Mouse (Mus musculus) forebrain, embryonic 15.5 days (tissue): ENCODE measurements at regions not wholly inside any gene's neighbourhood (a gene's known extent, or its start where the extent isn't known, plus 50 kb on each side); places are given as distances from the start of the nearest gene placed in this dataset.
"Not testable (repeated sequence)": the region's sequence is repeated elsewhere in the genome, so short reads cannot be mapped to it uniquely, and the experiment has no call there.

Experiments used
- ATAC-seq: fragments of 200-750 bp; cut with Nextera tagmentation; replicated peaks from 2 replicates; pipeline ENCODE4 v1.8.0; 2017; ENCODE audit warnings: mild to moderate bottlenecking, moderate TSS enrichment, moderate library complexity
- H3K27ac ChIP-seq: fragments of 300-500 bp; sonication (generic); replicated peaks from 2 replicates; pipeline ENCODE4 v1.5.1; 2015; ENCODE audit warnings: mild to moderate bottlenecking, inconsistent platforms
- H3K27me3 ChIP-seq: fragments of 300-500 bp; sonication (generic); 2 replicates; pipeline ENCODE4 v1.6.1; 2015; ENCODE audit warnings: inconsistent platforms
- H3K36me3 ChIP-seq: fragments of 300-500 bp; sonication (generic); 2 replicates; pipeline ENCODE4 v1.6.1; 2015; ENCODE audit warnings: mild to moderate bottlenecking, inconsistent platforms
- H3K4me1 ChIP-seq: fragments of 300-500 bp; sonication (generic); 2 replicates; pipeline ENCODE4 v1.6.1; 2015; ENCODE audit warnings: inconsistent platforms
- H3K4me2 ChIP-seq: fragments of 300-500 bp; sonication (generic); replicated peaks from 2 replicates; pipeline ENCODE4 v1.6.1; 2015; ENCODE audit warnings: mild to moderate bottlenecking, inconsistent platforms
- H3K4me3 ChIP-seq: fragments of 300-500 bp; sonication (generic); 2 replicates; pipeline ENCODE4 v1.5.1; 2015; ENCODE audit warnings: mild to moderate bottlenecking, inconsistent platforms
- H3K9ac ChIP-seq: fragments of 300-500 bp; sonication (generic); replicated peaks from 2 replicates; pipeline ENCODE4 v1.6.1; 2015; ENCODE audit warnings: mild to moderate bottlenecking, inconsistent platforms
- H3K9me3 ChIP-seq: fragments of 300-500 bp; sonication (generic); 2 replicates; pipeline ENCODE4 v1.6.1; 2016; ENCODE audit warnings: inconsistent platforms
- WGBS: fragments of 180-500 bp; shearing (Covaris S2); methylation state at CpG from one replicate; pipeline ENCODE4 v1.1.7; 2015; ENCODE audit warnings: mixed read lengths; 5-methylcytosine and 5-hydroxymethylcytosine counted together

- H3K4me1 ChIP-seq, ATAC-seq, H3K36me3 ChIP-seq: not testable (repeated sequence)
These were observed 319.3 kb upstream of the Fign start for GRCm38 (mm10) chr2:64417129-64417528.

GRCm38 (mm10) chr2:64413846-64414245, 316.0 kb upstream of the Fign start:
- H3K4me2 ChIP-seq, result no peak overlapping the region
- no peaks in the 10 kb centered on the region for H3K27me3 ChIP-seq
- H3K9ac ChIP-seq, result no peak overlapping the region
- WGBS, result 87% methylated on average over 1 of the region's 1 CpGs
- H3K36me3 ChIP-seq, result no peaks in the 10 kb centered on the region
- H3K27ac ChIP-seq, result no peak overlapping the region
- H3K4me1 ChIP-seq, result no peaks in the 10 kb centered on the region
- no peak for ATAC-seq
- H3K9me3 ChIP-seq, result no peaks in the 10 kb centered on the region
- H3K4me3 ChIP-seq, result no peak overlapping the region

More at GRCm38 (mm10) chr2:64417129-64417528, 319.3 kb upstream of the Fign start:
- not testable (repeated sequence) for H3K27me3 ChIP-seq, H3K4me3 ChIP-seq, H3K4me2 ChIP-seq, H3K27ac ChIP-seq, H3K9me3 ChIP-seq, H3K9ac ChIP-seq

GRCm38 (mm10) chr2:64413263-64413662, 315.4 kb upstream of the Fign start:
- ATAC-seq, result no peak
- H3K4me1 ChIP-seq, result no peaks in the 10 kb centered on the region
- H3K9me3 ChIP-seq, result no peaks in the 10 kb centered on the region

GRCm38 (mm10) chr2:64395946-64396345, 298.1 kb upstream of the Fign start:
- Histone ChIP-seq H3K4me1 (peaks cover 19% of the 10 kb centered on the region), H3K27me3 (0 out of 2 replicates have a peak, but pooled peaks cover 3% of the 10 kb centered on the region), H3K4me3 (no peak overlapping the region), H3K36me3 (no peaks in the 10 kb centered on the region), H3K9ac (no peak overlapping the region), H3K4me2 (no peak overlapping the region), H3K27ac (no peak overlapping the region), H3K9me3 (no peaks in the 10 kb centered on the region)
- no peak for ATAC-seq
- WGBS, result 78% methylated on average over 4 of the region's 4 CpGs

More at GRCm38 (mm10) chr2:64413263-64413662, 315.4 kb upstream of the Fign start:
- H3K9ac ChIP-seq, result no peak overlapping the region
- no peak overlapping the region for H3K4me2 ChIP-seq
- no peak overlapping the region for H3K27ac ChIP-seq
- no peaks in the 10 kb centered on the region for H3K27me3 ChIP-seq
- no peak overlapping the region for H3K4me3 ChIP-seq
- H3K36me3 ChIP-seq, result no peaks in the 10 kb centered on the region

GRCm38 (mm10) chr2:64394619-64395294, 296.9 kb upstream of the Fign start:
- Histone ChIP-seq H3K27me3 (0 out of 2 replicates have a peak, but pooled peaks cover 3% of the 10 kb centered on the region), H3K9ac (no peak overlapping the region), H3K4me3 (no peak overlapping the region), H3K27ac (no peak overlapping the region), H3K4me1 (peaks cover 19% of the 10 kb centered on the region), H3K4me2 (peak overlapping the region; percentile 19), H3K36me3 (no peaks in the 10 kb centered on the region), H3K9me3 (no peaks in the 10 kb centered on the region)
- peak; percentile 83 for ATAC-seq
- 4% methylated on average over 11 of the region's 11 CpGs for WGBS

GRCm38 (mm10) chr2:64394199-64394598, 296.4 kb upstream of the Fign start:
- WGBS, result 15% methylated on average over 8 of the region's 8 CpGs
- H3K4me3 ChIP-seq, result no peak overlapping the region
- H3K9me3 ChIP-seq, result no peaks in the 10 kb centered on the region
- no peaks in the 10 kb centered on the region for H3K36me3 ChIP-seq
- 0 out of 2 replicates have a peak, but pooled peaks have one; percentile 3 for ATAC-seq
- no peak overlapping the region for H3K9ac ChIP-seq
- 0 out of 2 replicates have a peak, but pooled peaks cover 3% of the 10 kb centered on the region for H3K27me3 ChIP-seq
- no peak overlapping the region for H3K4me2 ChIP-seq
- no peak overlapping the region for H3K27ac ChIP-seq
- peaks cover 19% of the 10 kb centered on the region for H3K4me1 ChIP-seq

- H3K4me2 ChIP-seq, result no peak overlapping the region
- H3K27ac ChIP-seq, result no peak overlapping the region
- no peaks in the 10 kb centered on the region for H3K27me3 ChIP-seq
- H3K36me3 ChIP-seq, result no peaks in the 10 kb centered on the region
- 0 out of 2 replicates have a peak, but pooled peaks cover 2% of the 10 kb centered on the region for H3K4me1 ChIP-seq
- H3K9ac ChIP-seq, result no peak overlapping the region
- no peak; the same call in 1 of the 2 replicates for ATAC-seq
- H3K4me3 ChIP-seq, result no peak overlapping the region
- H3K9me3 ChIP-seq, result no peaks in the 10 kb centered on the region
- 1% methylated on average over 2 of the region's 2 CpGs for WGBS
These were observed 272.0 kb upstream of the Fign start for GRCm38 (mm10) chr2:64369791-64370190.

GRCm38 (mm10) chr2:64367188-64367587, 269.4 kb upstream of the Fign start:
- Histone ChIP-seq H3K27me3 (no peaks in the 10 kb centered on the region), H3K36me3 (no peaks in the 10 kb centered on the region), H3K9me3 (no peaks in the 10 kb centered on the region), H3K9ac (no peak overlapping the region), H3K27ac (no peak overlapping the region), H3K4me1 (0 out of 2 replicates have a peak, but pooled peaks cover 2% of the 10 kb centered on the region), H3K4me3 (no peak overlapping the region), H3K4me2 (no peak overlapping the region)
- ATAC-seq, result no peak
- WGBS, result 65% methylated on average over 7 of the region's 7 CpGs

- 71% methylated on average over 5 of the region's 5 CpGs for WGBS
- Histone ChIP-seq H3K4me2 (no peak overlapping the region), H3K4me3 (no peak overlapping the region), H3K9me3 (no peaks in the 10 kb centered on the region), H3K36me3 (no peaks in the 10 kb centered on the region), H3K4me1 (0 out of 2 replicates have a peak, but pooled peaks cover 2% of the 10 kb centered on the region), H3K9ac (no peak overlapping the region), H3K27ac (no peak overlapping the region), H3K27me3 (no peaks in the 10 kb centered on the region)
- no peak for ATAC-seq
These were observed 268.7 kb upstream of the Fign start for GRCm38 (mm10) chr2:64366528-64366927.

- H3K9ac ChIP-seq, result no peak overlapping the region
- H3K9me3 ChIP-seq, result no peaks in the 10 kb centered on the region
- no peaks in the 10 kb centered on the region for H3K36me3 ChIP-seq
- H3K4me1 ChIP-seq, result no peaks in the 10 kb centered on the region
- H3K27me3 ChIP-seq, result no peaks in the 10 kb centered on the region
- H3K27ac ChIP-seq, result no peak overlapping the region
- H3K4me3 ChIP-seq, result no peak overlapping the region
- 93% methylated on average over 4 of the region's 4 CpGs for WGBS
- H3K4me2 ChIP-seq, result no peak overlapping the region
- no peak for ATAC-seq
These were observed 258.4 kb upstream of the Fign start for GRCm38 (mm10) chr2:64356286-64356685.

GRCm38 (mm10) chr2:64325499-64325898, 227.7 kb upstream of the Fign start:
- Histone ChIP-seq H3K4me1 (no peaks in the 10 kb centered on the region), H3K4me3 (no peak overlapping the region), H3K9ac (no peak overlapping the region), H3K4me2 (no peak overlapping the region), H3K36me3 (no peaks in the 10 kb centered on the region), H3K27me3 (no peaks in the 10 kb centered on the region), H3K27ac (no peak overlapping the region), H3K9me3 (no peaks in the 10 kb centered on the region)
- WGBS, result 15% methylated on average over 2 of the region's 2 CpGs
- ATAC-seq, result no peak
